Mouse (Mus musculus): ENCODE measurements around the gene Olfr170. TPM values are rescaled to one million over a fixed set of nuclear protein-coding genes. Genes with fewer than 3 reads are reported as not detected.

Gene Olfr170
- not detected for polyA plus RNA-seq (2014; fragmentation: Illumina TruSeq; extraction: RNeasy Lipid Tissue Mini Kit (QIAGEN cat#74804); ENCODE audit: low read depth, low replicate concordance)

GRCm38 (mm10) chr16:19611782-19612181, at the start of gene Olfr170:
Gene Olfr170, minus strand, starts transcription at chr16:19611882.

GRCm38 (mm10) chr16:19629816-19630215, 18.1 kb upstream of the Olfr170 start, which contains the start of gene Olfr171:
Gene Olfr171, minus strand, starts transcription at chr16:19629916.

DNA sequence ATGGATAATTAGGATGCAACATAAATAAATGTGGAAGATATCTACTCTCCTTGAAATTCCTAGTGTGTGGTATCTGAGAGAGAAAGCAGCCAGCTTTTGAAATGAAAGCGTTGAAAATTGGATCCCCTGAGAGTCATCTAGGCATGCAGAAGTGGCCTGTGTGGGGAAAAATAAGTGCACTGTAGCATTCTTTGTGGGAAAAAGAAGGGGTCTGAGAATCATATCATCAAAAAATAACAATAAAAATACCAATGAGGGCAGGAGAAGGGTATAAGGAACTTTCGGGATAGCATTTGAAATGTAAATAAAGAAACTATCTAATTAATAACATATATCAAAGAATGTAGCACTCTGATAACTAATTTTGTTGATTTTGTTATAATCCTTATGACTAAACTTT, 40.0 kb downstream of the Olfr170 start, which contains the start of gene Olfr169:
Gene Olfr169 (minus strand): TSS at position 101 of the 400 bp plus-strand sequence.

Other genes starting within 250 kb of the Olfr170 start
- not detected for gene Olfr165, start 188.7 kb downstream of the Olfr170 start, polyA plus RNA-seq (2014; fragmentation: Illumina TruSeq; extraction: RNeasy Lipid Tissue Mini Kit (QIAGEN cat#74804); ENCODE audit: low read depth, low replicate concordance)
- not detected for gene Olfr166, start 128.2 kb downstream of the Olfr170 start, polyA plus RNA-seq (2014; fragmentation: Illumina TruSeq; extraction: RNeasy Lipid Tissue Mini Kit (QIAGEN cat#74804); ENCODE audit: low read depth, low replicate concordance)
- gene Olfr167, start 89.6 kb downstream of the Olfr170 start, polyA plus RNA-seq (2014; fragmentation: Illumina TruSeq; extraction: RNeasy Lipid Tissue Mini Kit (QIAGEN cat#74804); ENCODE audit: low read depth, low replicate concordance): not detected
- gene Olfr168, start 76.3 kb downstream of the Olfr170 start, polyA plus RNA-seq (2014; fragmentation: Illumina TruSeq; extraction: RNeasy Lipid Tissue Mini Kit (QIAGEN cat#74804); ENCODE audit: low read depth, low replicate concordance): not detected
- not detected for gene Olfr169, start 40.1 kb downstream of the Olfr170 start, polyA plus RNA-seq (2014; fragmentation: Illumina TruSeq; extraction: RNeasy Lipid Tissue Mini Kit (QIAGEN cat#74804); ENCODE audit: low read depth, low replicate concordance)
- gene Olfr171, start 18.0 kb upstream of the Olfr170 start, polyA plus RNA-seq (2014; fragmentation: Illumina TruSeq; extraction: RNeasy Lipid Tissue Mini Kit (QIAGEN cat#74804); ENCODE audit: low read depth, low replicate concordance): not detected
- not detected for gene Lamp3, start 94.5 kb upstream of the Olfr170 start, polyA plus RNA-seq (2014; fragmentation: Illumina TruSeq; extraction: RNeasy Lipid Tissue Mini Kit (QIAGEN cat#74804); ENCODE audit: low read depth, low replicate concordance)
- gene B3gnt5, start 148.3 kb upstream of the Olfr170 start, polyA plus RNA-seq (2014; fragmentation: Illumina TruSeq; extraction: RNeasy Lipid Tissue Mini Kit (QIAGEN cat#74804); ENCODE audit: low read depth, low replicate concordance): 0.64 TPM

Measured in adrenal gland, adult 10 weeks (tissue).